Mouse (Mus musculus): ENCODE results near the gene I830077J02Rik. TPM values are rescaled to one million over a fixed set of nuclear protein-coding genes. Genes with fewer than 3 reads are reported as not detected.

Gene I830077J02Rik
- polyA plus RNA-seq, 1 experiment, result 0.72 TPM

DNA sequence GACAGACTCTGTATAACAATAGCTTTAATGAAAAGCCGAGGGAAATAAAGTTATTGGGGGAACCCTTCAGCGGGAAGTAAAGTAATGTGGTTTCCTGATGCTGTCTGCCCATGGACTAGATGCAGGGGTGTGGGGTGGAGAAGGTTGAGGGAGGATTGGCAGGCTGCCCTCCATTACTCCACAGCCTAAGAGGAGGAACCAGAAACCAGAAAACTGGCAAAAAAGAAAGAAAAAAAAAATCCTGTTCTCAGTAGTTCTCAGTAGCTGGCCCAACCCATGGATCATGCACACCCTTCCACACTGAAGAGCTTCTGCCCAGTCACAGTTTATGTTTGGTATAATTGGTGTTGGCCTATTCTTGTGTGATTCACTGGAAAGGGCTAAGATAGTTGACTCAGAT lies 34.1 kb downstream of the I830077J02Rik start:
- H3K27me3 ChIP-seq (ENCODE audit: control insufficient read depth, insufficient read depth, low read length), result no peaks in the 10 kb centered on the region
- DNase-seq, result no peak
- no peaks in the 10 kb centered on the region for H3K4me1 ChIP-seq (ENCODE audit: control insufficient read depth, insufficient read depth, low read length)
- no peak overlapping the region for H3K4me3 ChIP-seq (replicated peaks; ENCODE audit: insufficient read depth, low read depth, low read length)
- WGBS, result 82% methylated on average over 2 of the region's 2 CpGs
- no peak overlapping the region for H3K27ac ChIP-seq (ENCODE audit: insufficient read depth, low read length)
- TF ChIP-seq POLR2A (IDR thresholded peaks at IDR 0.05; ENCODE audit: borderline replicate concordance, insufficient read depth, low read length) (no peak), CTCF (IDR thresholded peaks at IDR 0.05; ENCODE audit: borderline replicate concordance, insufficient read depth, low read depth, low read length) (no peak)

DNA sequence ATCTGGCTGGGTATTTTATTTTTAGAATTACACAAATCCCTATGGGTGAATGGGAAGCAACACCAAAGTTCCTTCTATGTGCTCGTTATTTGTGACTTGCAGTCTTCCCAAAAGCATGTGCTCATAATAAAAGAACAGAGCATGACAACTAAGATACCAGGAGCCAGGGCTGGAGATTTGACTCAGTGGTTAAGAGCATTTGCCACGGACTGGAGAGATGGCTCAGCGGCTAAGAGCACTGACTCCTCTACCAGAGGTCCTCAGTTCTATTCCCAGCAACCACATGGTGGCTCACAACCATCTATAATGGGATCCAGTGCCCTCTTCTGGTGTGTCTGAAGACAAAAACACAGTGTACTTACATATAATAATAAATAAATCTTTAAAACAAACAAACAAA lies 35.7 kb downstream of the I830077J02Rik start:
- DNase-seq, result no peak
- 84% methylated on average over 3 of the region's 3 CpGs for WGBS
- TF ChIP-seq POLR2A (IDR thresholded peaks at IDR 0.05; ENCODE audit: borderline replicate concordance, insufficient read depth, low read length) (no peak), CTCF (IDR thresholded peaks at IDR 0.05; ENCODE audit: borderline replicate concordance, insufficient read depth, low read depth, low read length) (no peak)
- no peaks in the 10 kb centered on the region for H3K27me3 ChIP-seq (ENCODE audit: control insufficient read depth, insufficient read depth, low read length)
- peaks cover 7% of the 10 kb centered on the region for H3K4me1 ChIP-seq (ENCODE audit: control insufficient read depth, insufficient read depth, low read length)
- no peak overlapping the region for H3K4me3 ChIP-seq (replicated peaks; ENCODE audit: insufficient read depth, low read depth, low read length)
- H3K27ac ChIP-seq (ENCODE audit: insufficient read depth, low read length), result no peak overlapping the region

DNA sequence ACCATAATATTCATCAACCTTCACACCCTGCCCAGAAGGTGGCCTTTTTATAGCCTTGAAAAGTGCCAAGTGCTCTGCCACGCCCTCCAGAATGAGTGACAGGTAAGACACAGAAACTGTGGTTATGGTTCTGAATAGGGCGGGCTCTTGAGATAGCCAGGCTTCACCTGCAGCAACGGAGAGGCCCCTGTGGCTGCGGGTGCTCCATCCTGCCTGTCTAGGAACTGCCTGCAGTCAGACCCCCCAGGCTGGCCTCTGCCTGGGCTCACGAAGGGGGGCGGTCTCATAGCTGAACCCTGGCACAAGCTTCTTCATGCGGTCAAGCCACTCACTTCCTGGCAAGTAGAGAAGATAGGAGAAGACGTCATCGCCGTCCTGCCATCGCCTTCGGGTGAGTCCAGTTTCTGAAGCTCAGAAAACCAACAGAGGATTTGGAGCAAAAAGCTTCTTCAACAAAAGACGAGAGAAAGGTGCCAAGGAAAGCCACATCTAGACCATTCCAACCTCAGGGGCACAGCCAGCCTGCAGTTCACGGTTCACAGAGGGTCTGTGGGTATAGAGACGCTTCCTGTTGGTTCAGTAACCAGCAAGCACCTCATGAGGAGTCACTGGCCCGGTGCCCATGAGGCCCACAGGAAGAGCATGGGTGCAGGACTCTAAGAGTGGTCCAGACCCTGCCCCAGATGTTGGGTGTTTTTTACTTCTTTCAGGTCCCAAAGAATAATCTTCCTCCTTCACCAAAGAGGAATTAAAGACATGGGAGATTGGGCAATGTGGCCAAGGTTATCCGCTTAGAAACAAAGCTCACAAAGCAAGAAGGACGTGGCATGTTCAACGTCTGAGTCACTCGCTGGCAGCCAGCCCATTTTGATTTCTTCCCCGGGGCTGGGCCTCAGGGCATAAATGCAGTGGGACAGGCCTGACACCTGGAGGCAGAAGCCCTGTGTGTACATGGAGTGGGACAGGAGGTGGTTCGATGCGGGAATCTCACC lies 37.6 kb downstream of the I830077J02Rik start:
- TF ChIP-seq POLR2A (IDR thresholded peaks at IDR 0.05; ENCODE audit: borderline replicate concordance, insufficient read depth, low read length) (no peak), CTCF (IDR thresholded peaks at IDR 0.05; ENCODE audit: borderline replicate concordance, insufficient read depth, low read depth, low read length) (no peak; the same call in 1 of the 2 replicates)
- no peak overlapping the region for H3K4me3 ChIP-seq (replicated peaks; ENCODE audit: insufficient read depth, low read depth, low read length)
- WGBS, result 62% methylated on average over 23 of the region's 23 CpGs
- H3K27me3 ChIP-seq (ENCODE audit: control insufficient read depth, insufficient read depth, low read length), result no peaks in the 10 kb centered on the region
- no peak overlapping the region for H3K27ac ChIP-seq (ENCODE audit: insufficient read depth, low read length)
- DNase-seq, result peak; percentile 33 to 49
- H3K4me1 ChIP-seq (ENCODE audit: control insufficient read depth, insufficient read depth, low read length), result peaks cover 7% of the 10 kb centered on the region

DNA sequence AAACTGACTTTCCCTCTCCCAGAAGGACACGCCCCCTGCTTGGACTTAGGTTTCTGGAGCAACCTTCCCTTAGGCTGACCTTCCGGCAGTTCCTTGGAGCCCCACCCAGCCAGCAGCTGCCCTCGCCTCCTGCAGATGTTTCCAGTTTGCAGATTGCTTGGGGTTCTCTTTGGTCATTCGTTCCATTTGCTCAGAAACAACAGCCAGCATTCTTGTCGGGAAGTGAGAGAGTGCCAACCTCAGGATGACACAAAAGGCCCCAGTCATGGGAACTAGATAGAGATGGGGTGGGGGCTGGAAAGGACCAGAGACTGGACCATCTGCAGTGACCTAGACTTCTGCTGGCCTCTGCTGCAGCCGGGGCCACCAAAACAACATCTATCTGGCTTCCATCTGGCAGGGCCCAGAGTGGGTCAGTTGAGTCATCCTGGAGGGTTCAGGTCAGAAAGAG lies 38.5 kb downstream of the I830077J02Rik start:
- 77% methylated on average over 6 of the region's 6 CpGs for WGBS
- Histone ChIP-seq H3K27me3 (ENCODE audit: control insufficient read depth, insufficient read depth, low read length) (no peaks in the 10 kb centered on the region), H3K4me3 (replicated peaks; ENCODE audit: insufficient read depth, low read depth, low read length) (no peak overlapping the region), H3K4me1 (ENCODE audit: control insufficient read depth, insufficient read depth, low read length) (peaks cover 7% of the 10 kb centered on the region), H3K27ac (ENCODE audit: insufficient read depth, low read length) (no peak overlapping the region)
- peak in 1 of 2 experiments; percentile 20 for DNase-seq
- no peak for TF ChIP-seq POLR2A (IDR thresholded peaks at IDR 0.05; ENCODE audit: borderline replicate concordance, insufficient read depth, low read length)
- TF ChIP-seq CTCF (IDR thresholded peaks at IDR 0.05; ENCODE audit: borderline replicate concordance, insufficient read depth, low read depth, low read length), result no peak

DNA sequence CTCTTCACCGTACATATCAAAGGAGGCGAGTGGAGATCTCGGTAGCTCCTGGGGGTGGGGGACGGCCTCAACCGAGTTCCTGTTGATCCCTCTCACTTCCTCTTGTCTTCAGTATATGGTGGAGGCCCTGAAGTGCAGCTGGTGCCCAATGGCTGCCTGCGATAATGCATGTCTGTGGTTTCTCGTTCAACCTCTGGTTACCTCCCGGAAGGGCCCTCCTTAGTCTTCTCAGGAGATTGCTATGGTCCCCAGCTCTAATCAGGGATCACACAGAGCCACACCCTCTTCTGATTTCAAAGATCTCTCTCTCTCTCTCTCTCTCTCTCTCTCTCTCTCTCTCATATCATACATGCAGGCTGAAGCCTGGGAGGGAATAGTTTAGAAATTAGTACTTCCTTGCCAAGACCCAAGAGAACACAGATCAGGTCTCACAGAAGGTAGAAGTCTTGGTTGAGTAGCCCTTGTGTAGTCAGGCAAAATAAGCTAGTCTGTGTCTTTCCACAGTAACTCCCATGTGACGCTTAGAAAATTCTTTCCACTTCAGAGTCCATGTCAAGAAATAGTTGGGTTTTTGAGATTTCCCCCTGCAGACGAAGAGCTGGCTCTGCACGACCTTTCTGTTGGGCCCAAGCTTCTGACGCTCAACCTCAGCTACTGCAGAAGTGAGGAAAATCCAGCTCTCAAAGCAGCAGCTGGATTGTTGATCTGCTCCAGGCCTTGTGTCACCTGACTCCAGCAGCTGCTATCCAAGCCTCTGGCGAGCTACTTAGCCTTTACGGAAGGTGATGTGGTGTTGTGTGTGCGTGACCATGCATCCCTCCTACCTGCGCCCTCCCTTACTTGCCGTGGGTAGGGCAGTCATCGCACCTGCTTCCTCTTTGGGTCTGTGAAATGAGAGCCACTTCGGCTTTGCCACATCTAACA lies 39.6 kb downstream of the I830077J02Rik start:
- 94% methylated on average over 19 of the region's 19 CpGs for WGBS
- TF ChIP-seq CTCF (IDR thresholded peaks at IDR 0.05; ENCODE audit: borderline replicate concordance, insufficient read depth, low read depth, low read length) (no peak), POLR2A (IDR thresholded peaks at IDR 0.05; ENCODE audit: borderline replicate concordance, insufficient read depth, low read length) (no peak)
- H3K4me1 ChIP-seq (ENCODE audit: control insufficient read depth, insufficient read depth, low read length), result peaks cover 7% of the 10 kb centered on the region
- no peak overlapping the region for H3K27ac ChIP-seq (ENCODE audit: insufficient read depth, low read length)
- no peak overlapping the region for H3K4me3 ChIP-seq (replicated peaks; ENCODE audit: insufficient read depth, low read depth, low read length)
- no peaks in the 10 kb centered on the region for H3K27me3 ChIP-seq (ENCODE audit: control insufficient read depth, insufficient read depth, low read length)
- DNase-seq, result no peak

DNA sequence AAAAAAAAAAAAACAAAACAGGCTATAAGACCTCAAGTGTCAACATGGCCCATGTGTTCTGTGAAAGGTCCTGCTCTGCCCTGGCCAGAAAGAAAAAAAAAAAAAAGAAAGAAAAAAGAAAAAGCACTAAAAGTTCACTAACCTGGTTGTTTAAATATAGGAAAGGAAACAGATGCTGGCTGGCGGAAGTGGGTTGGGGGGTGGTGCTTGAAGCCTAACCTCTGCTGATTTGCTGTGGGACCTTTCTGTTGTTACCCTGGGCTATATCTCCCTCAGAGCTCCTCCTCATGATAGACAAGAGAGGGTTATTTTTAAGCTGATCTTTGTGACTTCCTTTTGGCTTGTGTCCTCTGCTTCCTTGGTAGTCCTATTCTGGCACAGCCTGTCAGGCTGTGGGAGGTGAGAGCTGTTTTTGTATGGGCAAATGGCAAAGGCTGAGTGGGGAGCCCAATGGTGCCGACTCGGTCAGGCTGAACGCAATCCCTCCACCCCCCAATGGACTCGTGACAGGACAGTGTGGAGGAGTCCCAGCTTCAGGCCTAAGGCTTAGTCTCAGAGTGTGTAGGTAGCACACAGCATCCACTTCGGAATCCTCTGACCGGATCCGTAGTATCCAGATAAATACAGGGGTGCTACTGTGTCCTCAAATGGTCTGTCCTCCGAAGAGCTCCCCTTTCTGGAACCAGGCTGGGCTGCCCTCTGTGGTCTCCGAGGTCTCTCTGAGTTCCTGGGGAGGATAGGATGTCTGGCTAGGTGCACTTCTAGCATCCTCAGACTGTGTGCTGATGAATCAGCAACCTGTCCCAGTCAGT lies 40.5 kb downstream of the I830077J02Rik start:
- Histone ChIP-seq H3K27me3 (ENCODE audit: control insufficient read depth, insufficient read depth, low read length) (no peaks in the 10 kb centered on the region), H3K4me1 (ENCODE audit: control insufficient read depth, insufficient read depth, low read length) (peaks cover 7% of the 10 kb centered on the region), H3K4me3 (replicated peaks; ENCODE audit: insufficient read depth, low read depth, low read length) (no peak overlapping the region), H3K27ac (ENCODE audit: insufficient read depth, low read length) (no peak overlapping the region)
- TF ChIP-seq CTCF (IDR thresholded peaks at IDR 0.05; ENCODE audit: borderline replicate concordance, insufficient read depth, low read depth, low read length) (no peak), POLR2A (IDR thresholded peaks at IDR 0.05; ENCODE audit: borderline replicate concordance, insufficient read depth, low read length) (no peak)
- no peak for DNase-seq
- 57% methylated on average over 10 of the region's 10 CpGs for WGBS

DNA sequence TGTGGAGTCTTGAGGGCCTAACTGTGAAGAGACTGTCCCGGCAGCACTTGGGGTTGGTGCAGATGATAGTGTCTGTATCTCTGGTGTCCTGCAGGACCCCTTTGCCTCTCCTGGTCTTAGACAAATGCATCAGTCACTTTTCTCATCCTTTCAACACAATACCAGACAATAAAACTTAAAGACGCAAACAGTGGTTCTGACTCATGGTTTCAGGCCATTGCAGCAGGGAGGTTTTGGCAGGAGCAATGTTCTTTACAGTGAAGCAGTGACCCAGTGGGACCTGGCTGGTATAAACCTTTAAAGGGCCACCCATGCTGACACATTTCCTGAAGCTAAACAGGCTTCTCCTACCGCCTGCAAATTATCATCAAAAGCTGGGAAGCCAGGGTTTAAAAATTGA lies 41.3 kb downstream of the I830077J02Rik start:
- WGBS, result 90% methylated on average over 3 of the region's 3 CpGs
- Histone ChIP-seq H3K27me3 (ENCODE audit: control insufficient read depth, insufficient read depth, low read length) (no peaks in the 10 kb centered on the region), H3K4me1 (ENCODE audit: control insufficient read depth, insufficient read depth, low read length) (peaks cover 7% of the 10 kb centered on the region), H3K27ac (ENCODE audit: insufficient read depth, low read length) (no peak overlapping the region), H3K4me3 (replicated peaks; ENCODE audit: insufficient read depth, low read depth, low read length) (no peak overlapping the region)
- TF ChIP-seq POLR2A (IDR thresholded peaks at IDR 0.05; ENCODE audit: borderline replicate concordance, insufficient read depth, low read length) (no peak), CTCF (IDR thresholded peaks at IDR 0.05; ENCODE audit: borderline replicate concordance, insufficient read depth, low read depth, low read length) (no peak)
- no peak for DNase-seq

All from cerebellum, adult 2 months (tissue).